Mouse (Mus musculus) lung, adult 2 months (tissue): ENCODE measurements around the gene Agap1. TPM values are rescaled to one million over a fixed set of nuclear protein-coding genes. Genes with fewer than 3 reads are reported as not detected.

Experiments
- DNase-seq: peaks from one replicate; pipeline ENCODE4 v3.0.0; 2022
- H3K4me1 ChIP-seq: fragments of 200-500 bp; 2 replicates; pipeline ENCODE4 v1.6.1; 2011; ENCODE audit warnings: low read length; ENCODE audit not compliant: control insufficient read depth, insufficient read depth
- H3K4me3 ChIP-seq: fragments of 200-500 bp; replicated peaks from 2 replicates; pipeline ENCODE3; 2011; ENCODE audit warnings: low read depth, mild to moderate bottlenecking, control low read depth, low read length; ENCODE audit errors: extremely low read depth
- CTCF ChIP-seq: fragments of 200-500 bp; IDR thresholded peaks from 2 replicates; pipeline ENCODE4 v1.5.1; 2011; ENCODE audit warnings: mild to moderate bottlenecking, low read length, control low read depth; ENCODE audit not compliant: insufficient read depth
- POLR2A ChIP-seq: fragments of 200-500 bp; IDR thresholded peaks from 2 replicates; pipeline ENCODE4 v1.6.1; 2011; ENCODE audit warnings: low read depth, mild to moderate bottlenecking, control low read depth, low read length, borderline replicate concordance; ENCODE audit errors: extremely low read depth
- WGBS: fragments of 180-500 bp; shearing (Covaris S2); methylation state at CpG from one replicate; pipeline ENCODE4 v1.1.7; 2018; 5-methylcytosine and 5-hydroxymethylcytosine counted together
- polyA plus RNA-seq: library from polyadenylated mRNA; depleted of rRNA; stranded (reverse); fragments of >200 nt; gene quantifications from 2 replicates; pipeline ENCODE4 v1.2.3, GENCODE M21; 2012

Agap1 gene
- polyA plus RNA-seq, 1 experiment, result 28.0 TPM

GRCm38 (mm10) chr1:89925501-89926190, 471.0 kb downstream of the Agap1 start:
- no peak for TF ChIP-seq POLR2A
- TF ChIP-seq CTCF, result no peak
- DNase-seq, result no peak
- H3K4me3 ChIP-seq, result no peak overlapping the region
- WGBS, result 63% methylated on average over 12 of the region's 12 CpGs
- 0 out of 2 replicates have a peak, but pooled peaks cover 3% of the 10 kb centered on the region for H3K4me1 ChIP-seq

- WGBS, result 46% methylated on average over 9 of the region's 9 CpGs
- TF ChIP-seq CTCF (no peak), POLR2A (no peak)
- Histone ChIP-seq H3K4me1 (0 out of 2 replicates have a peak, but pooled peaks cover 3% of the 10 kb centered on the region), H3K4me3 (no peak overlapping the region)
- no peak for DNase-seq
These were observed 472.0 kb downstream of the Agap1 start for GRCm38 (mm10) chr1:89926583-89927060.

GRCm38 (mm10) chr1:89927061-89927661, 472.6 kb downstream of the Agap1 start:
- TF ChIP-seq CTCF (no peak), POLR2A (no peak)
- Histone ChIP-seq H3K4me3 (peak overlapping the region; percentile 47), H3K4me1 (0 out of 2 replicates have a peak, but pooled peaks cover 3% of the 10 kb centered on the region)
- no peak for DNase-seq
- WGBS, result 3% methylated on average over 36 of the region's 36 CpGs

- WGBS, result 30% methylated on average over 25 of the region's 25 CpGs
These were observed 474.1 kb downstream of the Agap1 start for GRCm38 (mm10) chr1:89928676-89929075.

GRCm38 (mm10) chr1:89929181-89929580, 474.6 kb downstream of the Agap1 start:
- no peak overlapping the region for H3K4me3 ChIP-seq
- DNase-seq, result no peak
- WGBS, result 14% methylated on average over 6 of the region's 6 CpGs
- H3K4me1 ChIP-seq, result 0 out of 2 replicates have a peak, but pooled peaks cover 3% of the 10 kb centered on the region
- TF ChIP-seq POLR2A (no peak), CTCF (no peak)

More at GRCm38 (mm10) chr1:89928676-89929075, 474.1 kb downstream of the Agap1 start:
- no peak for DNase-seq
- no peak overlapping the region for H3K4me3 ChIP-seq
- TF ChIP-seq POLR2A (no peak), CTCF (no peak)
- 0 out of 2 replicates have a peak, but pooled peaks cover 3% of the 10 kb centered on the region for H3K4me1 ChIP-seq

GRCm38 (mm10) chr1:89929721-89930505, 475.3 kb downstream of the Agap1 start:
- TF ChIP-seq CTCF (no peak), POLR2A (no peak)
- 2% methylated on average over 55 of the region's 55 CpGs for WGBS
- H3K4me3 ChIP-seq, result no peak overlapping the region
- DNase-seq, result no peak
- 0 out of 2 replicates have a peak, but pooled peaks cover 3% of the 10 kb centered on the region for H3K4me1 ChIP-seq

GRCm38 (mm10) chr1:89930551-89930950, 475.9 kb downstream of the Agap1 start:
- no peak for TF ChIP-seq CTCF
- no peak for TF ChIP-seq POLR2A
- DNase-seq, result no peak
- H3K4me1 ChIP-seq, result 0 out of 2 replicates have a peak, but pooled peaks cover 3% of the 10 kb centered on the region
- 1% methylated on average over 45 of the region's 45 CpGs for WGBS
- no peak overlapping the region for H3K4me3 ChIP-seq

GRCm38 (mm10) chr1:89931120-89931519, 476.5 kb downstream of the Agap1 start, which contains the start of gene Gbx2:
TSS of gene Gbx2 (minus strand) at chr1:89931179.
- no peak for DNase-seq
- under 1% methylated on average over 33 of the region's 33 CpGs for WGBS

GRCm38 (mm10) chr1:89932021-89932423, 477.4 kb downstream of the Agap1 start:
- TF ChIP-seq POLR2A (no peak), CTCF (no peak)
- no peak for DNase-seq
- 0 out of 2 replicates have a peak, but pooled peaks cover 1% of the 10 kb centered on the region for H3K4me1 ChIP-seq
- H3K4me3 ChIP-seq, result no peak overlapping the region
- 14% methylated on average over 19 of the region's 19 CpGs for WGBS

More at GRCm38 (mm10) chr1:89931120-89931519, 476.5 kb downstream of the Agap1 start, which contains the start of gene Gbx2:
- TF ChIP-seq CTCF (no peak), POLR2A (no peak)
- H3K4me1 ChIP-seq, result 0 out of 2 replicates have a peak, but pooled peaks cover 3% of the 10 kb centered on the region
- H3K4me3 ChIP-seq, result no peak within 1 kb of the TSS

- H3K4me1 ChIP-seq, result no peaks in the 10 kb centered on the region
- TF ChIP-seq CTCF (no peak), POLR2A (no peak)
- 15% methylated on average over 16 of the region's 16 CpGs for WGBS
- no peak overlapping the region for H3K4me3 ChIP-seq
- no peak for DNase-seq
These were observed 478.0 kb downstream of the Agap1 start for GRCm38 (mm10) chr1:89932616-89933015.
